ENCODE assay signal across 8 mouse cellular contexts in the genomic region with DNA sequence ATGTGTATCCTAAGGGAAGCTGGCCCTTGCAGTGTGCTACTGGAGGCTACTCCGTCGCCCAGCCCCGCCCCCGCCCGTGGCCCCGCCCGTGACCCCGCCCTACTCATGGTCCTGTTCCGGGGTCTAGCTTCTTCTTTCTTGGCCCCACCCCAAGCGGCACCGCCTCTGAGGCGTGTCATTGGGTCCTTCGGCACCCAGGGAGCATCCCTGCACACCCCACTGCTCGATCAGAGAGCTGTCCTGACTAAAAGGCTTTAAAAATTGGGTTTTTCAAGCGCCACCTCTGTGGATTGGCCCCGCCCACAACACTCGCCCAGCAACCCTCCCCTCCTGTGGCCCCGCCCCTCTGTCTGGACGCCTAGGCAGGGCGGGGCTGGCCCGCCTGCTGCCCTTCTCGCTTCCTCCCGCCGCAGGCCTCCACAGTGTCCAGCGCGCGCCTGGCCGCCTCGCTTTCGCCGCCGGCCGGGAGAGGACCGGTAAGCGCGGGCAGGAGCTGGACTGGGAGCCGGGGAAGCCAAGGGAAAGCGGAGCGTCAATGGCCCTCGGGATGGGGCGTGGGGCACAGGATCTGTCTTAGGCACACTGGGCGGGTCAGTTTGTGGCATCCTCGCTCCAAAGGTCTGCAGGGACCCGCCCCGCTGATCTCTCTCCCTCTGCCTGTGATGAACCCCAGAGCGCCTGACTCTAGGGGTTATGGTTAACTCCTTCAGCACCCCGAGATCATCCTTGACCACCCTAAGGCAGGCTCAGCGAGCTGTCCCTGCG. TPM values are rescaled to one million over a fixed set of nuclear protein-coding genes. Genes with fewer than 3 reads are reported as not detected.
DNase-seq lines count a peak whose midpoint lies in the region; ATAC-seq lines count a peak whose summit lies in the region.

A gene (plus strand): TSS at position 193 of the 765 bp plus-strand sequence.

- peak within 1 kb of the TSS; percentile 68 for H3K4me3 ChIP-seq in hindbrain, embryonic 10.5 days

- H3K27me3 ChIP-seq in hindbrain, embryonic 10.5 days (ENCODE audit: insufficient read depth, poor library complexity, severe bottlenecking): peaks cover 23% of the 10 kb centered on the region

- H3K4me1 ChIP-seq in hindbrain, embryonic 10.5 days (replicated peaks): peaks cover 21% of the 10 kb centered on the region

- H3K27ac ChIP-seq in hindbrain, embryonic 10.5 days: peak within 1 kb of the TSS; percentile 88

- peak; percentile 85 for DNase-seq in MEL-GATA-1-ER (ENCODE audit: extremely low read depth, low read depth)
- peak; percentile 93 for DNase-seq in cerebellum, adult 8-10 months
- DNase-seq in hindbrain, embryonic 10.5 days (ENCODE audit: low spot score): peak; percentile 91
- peak; percentile 82 to 87 for DNase-seq in layer of hippocampus, postnatal 10 days (ENCODE audit: low spot score in 2 of 2)
- DNase-seq in lung, postnatal 10 days: peak; percentile 96
- DNase-seq in ovary, postnatal 36 days (ENCODE audit: low spot score): peak; percentile 94
- peak; percentile 84 for DNase-seq in thymus, postnatal 25 days

- H3K9me3 ChIP-seq in hindbrain, embryonic 10.5 days: no peaks in the 10 kb centered on the region

- peak; percentile 87 for ATAC-seq in frontal cortex, adult (ENCODE audit: low TSS enrichment)

- no peaks in the 10 kb centered on the region for H3K36me3 ChIP-seq in hindbrain, embryonic 10.5 days

- WGBS in hindbrain, embryonic 10.5 days: 1% methylated on average over 49 of the region's 49 CpGs

RNA-seq across cellular contexts. Expression of the gene that starts here (rescaled TPM):
- polyA plus RNA-seq in hindbrain, embryonic 10.5 days (2016; fragmentation: Nextera tagmentation; extraction: Ambion mirVana): 2.8 and 3.6 TPM in 2 replicates
- total RNA-seq in layer of hippocampus, postnatal 10 days (2021): 1 to 10 TPM; 8.2 TPM

Comparison
In these comparisons a context has a peak if more than half of its experiments do, and no peak if none do; other contexts are left out.
1. Peak in every context shown above with its lines: DNase-seq, ATAC-seq, H3K4me3 ChIP-seq and H3K27ac ChIP-seq.